Mouse (Mus musculus) testis, postnatal 14 days (tissue): ENCODE data around the gene Swi5.

Experiments
- DNase-seq: peaks from one replicate; pipeline ENCODE4 v3.0.0; 2021; ENCODE audit warnings: low spot score

The Swi5 gene

GRCm38 (mm10) chr2:32260635-32261034, 27.2 kb downstream of the Swi5 start:
- no peak for DNase-seq

- peak; percentile 87 for DNase-seq
Measured at GRCm38 (mm10) chr2:32259657-32260417, 28.0 kb downstream of the Swi5 start, which contains the start of gene Uck1. Gene Uck1, minus strand, starts transcription at chr2:32260159.

- no peak for DNase-seq
Measured at GRCm38 (mm10) chr2:32258887-32259533, 28.9 kb downstream of the Swi5 start.

GRCm38 (mm10) chr2:32256273-32256672, 31.6 kb downstream of the Swi5 start:
- DNase-seq = no peak

- DNase-seq = no peak
Measured at GRCm38 (mm10) chr2:32254563-32254962, 33.3 kb downstream of the Swi5 start.

- peak; percentile 68 for DNase-seq
Measured at GRCm38 (mm10) chr2:32253352-32253751, 34.5 kb downstream of the Swi5 start.

GRCm38 (mm10) chr2:32252658-32253057, 35.2 kb downstream of the Swi5 start:
- DNase-seq = peak; percentile 78

GRCm38 (mm10) chr2:32251791-32252527, 35.9 kb downstream of the Swi5 start:
- peak; percentile 60 for DNase-seq

GRCm38 (mm10) chr2:32248377-32249361, 39.2 kb downstream of the Swi5 start:
- peak; percentile 55 for DNase-seq

- no peak for DNase-seq
Measured at GRCm38 (mm10) chr2:32246741-32247140, 41.1 kb downstream of the Swi5 start.

- no peak for DNase-seq
Measured at GRCm38 (mm10) chr2:32242986-32243385, 44.9 kb downstream of the Swi5 start.

- no peak for DNase-seq
Measured at GRCm38 (mm10) chr2:32240591-32240990, 47.3 kb downstream of the Swi5 start.

- no peak for DNase-seq
Measured at GRCm38 (mm10) chr2:32238708-32239435, 49.0 kb downstream of the Swi5 start.

GRCm38 (mm10) chr2:32237571-32237970, 50.3 kb downstream of the Swi5 start:
- no peak for DNase-seq

GRCm38 (mm10) chr2:32236760-32237487, 51.0 kb downstream of the Swi5 start:
- peak; percentile 57 for DNase-seq

- peak; percentile 92 for DNase-seq
Measured at GRCm38 (mm10) chr2:32235886-32236759, 51.8 kb downstream of the Swi5 start, which contains the start of gene Pomt1. Gene Pomt1, plus strand, starts transcription at chr2:32236590.

GRCm38 (mm10) chr2:32235433-32235832, 52.4 kb downstream of the Swi5 start:
- DNase-seq = no peak
